Mouse (Mus musculus): ENCODE measurements around the gene Fgfr2.

Fgfr2 gene

GRCm38 (mm10) chr7:132245730-132246129 lies 877.4 kb downstream of the Fgfr2 start:
- peaks cover 28% of the 10 kb centered on the region for H3K36me3 ChIP-seq (ENCODE audit: control insufficient read depth, insufficient read depth, low read length, poor library complexity, severe bottlenecking)
- DNase-seq (ENCODE audit: low read depth, low spot score), result no peak
- H3K27me3 ChIP-seq (ENCODE audit: control insufficient read depth, insufficient read depth, low read length, poor library complexity, severe bottlenecking), result no peaks in the 10 kb centered on the region

GRCm38 (mm10) chr7:132244637-132245036 lies 878.5 kb downstream of the Fgfr2 start:
- H3K36me3 ChIP-seq (ENCODE audit: control insufficient read depth, insufficient read depth, low read length, poor library complexity, severe bottlenecking), result peaks cover 25% of the 10 kb centered on the region

GRCm38 (mm10) chr7:132243225-132243624 lies 879.9 kb downstream of the Fgfr2 start:
- DNase-seq (ENCODE audit: low read depth, low spot score), result no peak
- no peaks in the 10 kb centered on the region for H3K27me3 ChIP-seq (ENCODE audit: control insufficient read depth, insufficient read depth, low read length, poor library complexity, severe bottlenecking)
- H3K36me3 ChIP-seq (ENCODE audit: control insufficient read depth, insufficient read depth, low read length, poor library complexity, severe bottlenecking), result peaks cover 29% of the 10 kb centered on the region

More at GRCm38 (mm10) chr7:132244637-132245036, 878.5 kb downstream of the Fgfr2 start:
- DNase-seq (ENCODE audit: low read depth, low spot score), result no peak
- no peaks in the 10 kb centered on the region for H3K27me3 ChIP-seq (ENCODE audit: control insufficient read depth, insufficient read depth, low read length, poor library complexity, severe bottlenecking)

GRCm38 (mm10) chr7:132242617-132243141 lies 880.5 kb downstream of the Fgfr2 start:
- Histone ChIP-seq H3K27me3 (ENCODE audit: control insufficient read depth, insufficient read depth, low read length, poor library complexity, severe bottlenecking) (no peaks in the 10 kb centered on the region), H3K36me3 (ENCODE audit: control insufficient read depth, insufficient read depth, low read length, poor library complexity, severe bottlenecking) (peaks cover 29% of the 10 kb centered on the region)
- DNase-seq (ENCODE audit: low read depth, low spot score), result peak; percentile 38

GRCm38 (mm10) chr7:132238921-132239320 lies 884.2 kb downstream of the Fgfr2 start:
- Histone ChIP-seq H3K36me3 (ENCODE audit: control insufficient read depth, insufficient read depth, low read length, poor library complexity, severe bottlenecking) (peaks cover 22% of the 10 kb centered on the region), H3K27me3 (ENCODE audit: control insufficient read depth, insufficient read depth, low read length, poor library complexity, severe bottlenecking) (no peaks in the 10 kb centered on the region)
- DNase-seq (ENCODE audit: low read depth, low spot score), result no peak

- no peaks in the 10 kb centered on the region for H3K27me3 ChIP-seq (ENCODE audit: control insufficient read depth, insufficient read depth, low read length, poor library complexity, severe bottlenecking)
- H3K36me3 ChIP-seq (ENCODE audit: control insufficient read depth, insufficient read depth, low read length, poor library complexity, severe bottlenecking), result peaks cover 21% of the 10 kb centered on the region
- no peak for DNase-seq (ENCODE audit: low read depth, low spot score)
Measured at GRCm38 (mm10) chr7:132237191-132237590, 886.0 kb downstream of the Fgfr2 start.

- DNase-seq (ENCODE audit: low read depth, low spot score), result no peak
- H3K27me3 ChIP-seq (ENCODE audit: control insufficient read depth, insufficient read depth, low read length, poor library complexity, severe bottlenecking), result no peaks in the 10 kb centered on the region
Measured at GRCm38 (mm10) chr7:132236789-132237188, 886.4 kb downstream of the Fgfr2 start.

GRCm38 (mm10) chr7:132234250-132234649 lies 888.9 kb downstream of the Fgfr2 start:
- DNase-seq (ENCODE audit: low read depth, low spot score), result no peak
- peaks cover 9% of the 10 kb centered on the region for H3K36me3 ChIP-seq (ENCODE audit: control insufficient read depth, insufficient read depth, low read length, poor library complexity, severe bottlenecking)
- no peaks in the 10 kb centered on the region for H3K27me3 ChIP-seq (ENCODE audit: control insufficient read depth, insufficient read depth, low read length, poor library complexity, severe bottlenecking)

More at GRCm38 (mm10) chr7:132236789-132237188, 886.4 kb downstream of the Fgfr2 start:
- H3K36me3 ChIP-seq (ENCODE audit: control insufficient read depth, insufficient read depth, low read length, poor library complexity, severe bottlenecking), result peaks cover 17% of the 10 kb centered on the region

GRCm38 (mm10) chr7:132233732-132234131 lies 889.4 kb downstream of the Fgfr2 start:
- peaks cover 8% of the 10 kb centered on the region for H3K36me3 ChIP-seq (ENCODE audit: control insufficient read depth, insufficient read depth, low read length, poor library complexity, severe bottlenecking)
- DNase-seq (ENCODE audit: low read depth, low spot score), result no peak

GRCm38 (mm10) chr7:132232937-132233336 lies 890.2 kb downstream of the Fgfr2 start:
- DNase-seq (ENCODE audit: low read depth, low spot score), result no peak
- no peaks in the 10 kb centered on the region for H3K27me3 ChIP-seq (ENCODE audit: control insufficient read depth, insufficient read depth, low read length, poor library complexity, severe bottlenecking)
- peaks cover 5% of the 10 kb centered on the region for H3K36me3 ChIP-seq (ENCODE audit: control insufficient read depth, insufficient read depth, low read length, poor library complexity, severe bottlenecking)

More at GRCm38 (mm10) chr7:132233732-132234131, 889.4 kb downstream of the Fgfr2 start:
- H3K27me3 ChIP-seq (ENCODE audit: control insufficient read depth, insufficient read depth, low read length, poor library complexity, severe bottlenecking), result no peaks in the 10 kb centered on the region

- 0 out of 2 replicates have a peak, but pooled peaks cover 2% of the 10 kb centered on the region for H3K36me3 ChIP-seq (ENCODE audit: control insufficient read depth, insufficient read depth, low read length, poor library complexity, severe bottlenecking)
- DNase-seq (ENCODE audit: low read depth, low spot score), result no peak
- H3K27me3 ChIP-seq (ENCODE audit: control insufficient read depth, insufficient read depth, low read length, poor library complexity, severe bottlenecking), result no peaks in the 10 kb centered on the region
Measured at GRCm38 (mm10) chr7:132231476-132231875, 891.7 kb downstream of the Fgfr2 start.

GRCm38 (mm10) chr7:132230961-132231360 lies 892.2 kb downstream of the Fgfr2 start:
- Histone ChIP-seq H3K27me3 (ENCODE audit: control insufficient read depth, insufficient read depth, low read length, poor library complexity, severe bottlenecking) (no peaks in the 10 kb centered on the region), H3K36me3 (ENCODE audit: control insufficient read depth, insufficient read depth, low read length, poor library complexity, severe bottlenecking) (no peaks in the 10 kb centered on the region)
- no peak for DNase-seq (ENCODE audit: low read depth, low spot score)

- no peaks in the 10 kb centered on the region for H3K27me3 ChIP-seq (ENCODE audit: control insufficient read depth, insufficient read depth, low read length, poor library complexity, severe bottlenecking)
- DNase-seq (ENCODE audit: low read depth, low spot score), result no peak
- no peaks in the 10 kb centered on the region for H3K36me3 ChIP-seq (ENCODE audit: control insufficient read depth, insufficient read depth, low read length, poor library complexity, severe bottlenecking)
Measured at GRCm38 (mm10) chr7:132227075-132227640, 896.0 kb downstream of the Fgfr2 start.

- Histone ChIP-seq H3K27me3 (ENCODE audit: control insufficient read depth, insufficient read depth, low read length, poor library complexity, severe bottlenecking) (no peaks in the 10 kb centered on the region), H3K36me3 (ENCODE audit: control insufficient read depth, insufficient read depth, low read length, poor library complexity, severe bottlenecking) (no peaks in the 10 kb centered on the region)
- DNase-seq (ENCODE audit: low read depth, low spot score), result peak; percentile 87
Measured at GRCm38 (mm10) chr7:132226379-132227074, 896.6 kb downstream of the Fgfr2 start.

- no peak for DNase-seq (ENCODE audit: low read depth, low spot score)
- Histone ChIP-seq H3K27me3 (ENCODE audit: control insufficient read depth, insufficient read depth, low read length, poor library complexity, severe bottlenecking) (no peaks in the 10 kb centered on the region), H3K36me3 (ENCODE audit: control insufficient read depth, insufficient read depth, low read length, poor library complexity, severe bottlenecking) (no peaks in the 10 kb centered on the region)
Measured at GRCm38 (mm10) chr7:132223452-132224141, 899.6 kb downstream of the Fgfr2 start.
